Comparison of ENCODE assay signal across 11 mouse cellular contexts in the genomic region with DNA sequence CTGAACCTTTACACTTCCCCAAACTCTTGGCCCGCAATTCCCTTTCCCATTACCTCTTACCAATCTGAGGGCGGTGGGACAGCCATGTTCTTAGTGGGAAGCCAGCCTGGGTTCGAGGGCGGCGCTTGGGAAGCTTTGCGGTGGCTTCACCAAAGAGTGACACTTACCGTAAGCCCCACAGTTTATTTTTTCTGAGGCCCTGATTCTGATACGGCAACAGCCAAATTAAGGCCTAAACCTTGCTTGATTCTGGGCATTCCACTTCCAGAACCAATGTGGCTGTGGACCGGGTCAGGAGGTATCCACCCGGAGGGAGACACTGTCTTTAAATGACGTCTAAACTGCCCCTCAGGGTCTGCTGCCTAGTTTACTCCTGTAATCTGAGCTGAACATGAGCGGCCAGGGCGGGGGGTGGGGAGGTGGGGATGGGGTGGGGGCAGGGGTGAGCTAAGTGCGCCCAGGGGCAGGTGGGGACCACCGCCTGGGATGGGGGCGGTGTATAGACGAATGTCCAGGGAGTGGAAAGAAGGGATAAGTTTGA. TPM values are rescaled to one million over a fixed set of nuclear protein-coding genes. Genes with fewer than 3 reads are reported as not detected.
DNase-seq lines count a peak whose midpoint lies in the region; ATAC-seq and TF ChIP-seq lines count a peak whose summit lies in the region.
"Had no signal": no experiment of that assay in that cellular context is flagged by ENCODE, and none has a peak within 500 bp of the region (broad histone marks: within the 10 kb centered on the region; RNA-seq: fewer than 3 reads in every experiment).

No protein-coding gene starts in this region.

- TF ChIP-seq CTCF in cerebellum, adult 2 months (IDR thresholded peaks at IDR 0.05; ENCODE audit: borderline replicate concordance, insufficient read depth, low read depth, low read length), result no peak

- H3K27me3 ChIP-seq in cerebellum, adult 2 months (ENCODE audit: control insufficient read depth, insufficient read depth, low read length), result no peaks in the 10 kb centered on the region
- H3K27me3 ChIP-seq in hindbrain, embryonic 15.5 days, result peaks cover 44% of the 10 kb centered on the region

- no peaks in the 10 kb centered on the region for H3K36me3 ChIP-seq in hindbrain, embryonic 15.5 days
- H3K36me3 ChIP-seq: kidney, embryonic 15.5 days had no signal

- DNase-seq in cerebellum, adult 2 months, result peak; percentile 57 to 69
- DNase-seq in cerebellum, adult 11 months, result no peak
- peak; percentile 58 for DNase-seq in embryo, embryonic 9.5 days (ENCODE audit: extremely low spot score)
- peak; percentile 61 for DNase-seq in neural tube, embryonic 10.5 days (ENCODE audit: extremely low spot score, low spot score)
- DNase-seq in c-Kit-positive CD71-positive TER-119-positive erythroid progenitor cells, embryonic 14.5 days (ENCODE audit: low spot score), result no peak
- DNase-seq in heart, postnatal 10 days, result no peak
- DNase-seq in thymus, postnatal 36 days, result no peak

- H3K9me3 ChIP-seq in hindbrain, embryonic 15.5 days, result no peaks in the 10 kb centered on the region
- H3K9me3 ChIP-seq: kidney, embryonic 15.5 days had no signal

- H3K4me1 ChIP-seq in cerebellum, adult 2 months (ENCODE audit: control insufficient read depth, insufficient read depth, low read length), result peaks cover 5% of the 10 kb centered on the region; the same call in 1 of the 2 replicates
- H3K4me1 ChIP-seq in hindbrain, embryonic 15.5 days (replicated peaks), result peaks cover 15% of the 10 kb centered on the region

- peak overlapping the region; percentile 55 for H3K4me2 ChIP-seq in hindbrain, embryonic 15.5 days

- H3K4me3 ChIP-seq in cerebellum, adult 2 months (replicated peaks; ENCODE audit: insufficient read depth, low read depth, low read length), result peak overlapping the region; percentile 94
- H3K4me3 ChIP-seq in hindbrain, embryonic 15.5 days, result peak overlapping the region; percentile 55

- peak overlapping the region; percentile 88 for H3K27ac ChIP-seq in cerebellum, adult 2 months (ENCODE audit: insufficient read depth, low read length)
- peak overlapping the region; percentile 97 for H3K27ac ChIP-seq in hindbrain, embryonic 15.5 days (replicated peaks)
- H3K27ac ChIP-seq: kidney, embryonic 15.5 days had no signal

- TF ChIP-seq POLR2A in cerebellum, adult 2 months (IDR thresholded peaks at IDR 0.05; ENCODE audit: borderline replicate concordance, insufficient read depth, low read length), result no peak

- H3K9ac ChIP-seq in hindbrain, embryonic 15.5 days, result peak overlapping the region; percentile 39; the same call in 1 of the 2 replicates
- H3K9ac ChIP-seq: kidney, embryonic 15.5 days had no signal

- 3% methylated on average over 17 of the region's 17 CpGs for WGBS in cerebellum, adult 2 months
- WGBS in hindbrain, embryonic 15.5 days, result 5% methylated on average over 17 of the region's 17 CpGs

- no peak for ATAC-seq in hindbrain, embryonic 15.5 days (ENCODE audit: low FRiP score, low read depth)

- intact Hi-C loops in heart, postnatal 10 days (cut with DNase I), result loop anchor here (10.0 kb wide), 1 partner anchor 248 kb away; no protein-coding TSS in a partner anchor

RNA-seq across cellular contexts. Expression of gene Zic2, which starts 2.0 kb away (rescaled TPM):
- polyA plus RNA-seq in cerebellum, adult 2 months (2012; rRNA removed), result 157 and 186 TPM in 2 replicates
- polyA plus RNA-seq in hindbrain, embryonic 15.5 days (2015; fragmentation: Nextera tagmentation; extraction: Ambion mirVana), result 11.6 and 12.9 TPM in 2 replicates
- total RNA-seq in heart, postnatal 10 days (2021), result not detected
- total RNA-seq: liver, adult 2 months had no signal
- polyA plus RNA-seq: kidney, embryonic 15.5 days; liver, adult 2 months had no signal

RNA-seq across cellular contexts. Expression of gene Zic5, which starts 7.8 kb away (rescaled TPM):
- polyA plus RNA-seq in cerebellum, adult 2 months (2012; rRNA removed), result 27.5 and 30.4 TPM in 2 replicates
- polyA plus RNA-seq in hindbrain, embryonic 15.5 days (2015; fragmentation: Nextera tagmentation; extraction: Ambion mirVana), result 13.8 and 17.9 TPM in 2 replicates
- total RNA-seq in heart, postnatal 10 days (2021), result not detected
- total RNA-seq: liver, adult 2 months had no signal
- polyA plus RNA-seq: gonadal fat pad, adult 2 months; liver, adult 2 months had no signal

RNA-seq across cellular contexts. Expression of gene Gm10837, which starts 17.1 kb away (rescaled TPM):
- polyA plus RNA-seq in cerebellum, adult 2 months (2012; rRNA removed), result 2.7 TPM in 2 replicates
- 0.50 and 0.64 TPM in 2 replicates for polyA plus RNA-seq in hindbrain, embryonic 15.5 days (2015; fragmentation: Nextera tagmentation; extraction: Ambion mirVana)
- not detected for total RNA-seq in heart, postnatal 10 days (2021)
- total RNA-seq: liver, adult 2 months had no signal
- polyA plus RNA-seq: gonadal fat pad, adult 2 months; kidney, embryonic 15.5 days; liver, adult 2 months had no signal

RNA-seq across cellular contexts. Expression of gene Gm5089, which starts 22.4 kb away (rescaled TPM):
- polyA plus RNA-seq in cerebellum, adult 2 months (2012; rRNA removed), result 0.49 TPM in 2 replicates
- 2.4 and 2.7 TPM in 2 replicates for polyA plus RNA-seq in hindbrain, embryonic 15.5 days (2015; fragmentation: Nextera tagmentation; extraction: Ambion mirVana)
- total RNA-seq in heart, postnatal 10 days (2021), result not detected
- total RNA-seq: liver, adult 2 months had no signal
- polyA plus RNA-seq: gonadal fat pad, adult 2 months; liver, adult 2 months had no signal

Comparison
In these comparisons a context has a peak if more than half of its experiments do, and no peak if none do; other contexts are left out.
1. DNase-seq: peak in cerebellum, adult 2 months (2 of 2), embryo, embryonic 9.5 days (single experiment) and neural tube, embryonic 10.5 days (single experiment); none in cerebellum, adult 11 months (single experiment), c-Kit-positive CD71-positive TER-119-positive erythroid progenitor cells, embryonic 14.5 days (single experiment), heart, postnatal 10 days (0 of 2) and thymus, postnatal 36 days (0 of 2).
2. RNA of gene Zic2, which starts 2.0 kb away (polyA plus RNA-seq): 157 to 186 TPM in cerebellum, adult 2 months; 11.6 to 12.9 TPM in hindbrain, embryonic 15.5 days; every median in the first group is over 10 times any median in the second.